Mouse (Mus musculus) gastrocnemius, postnatal 4 days (tissue): Measurements from ENCODE around the gene Gm45717. TPM values are rescaled to one million over a fixed set of nuclear protein-coding genes. Genes with fewer than 3 reads are reported as not detected.
"Not testable (repeated sequence)": the region's sequence is repeated elsewhere in the genome, so short reads cannot be mapped to it uniquely, and the experiment has no call there.

Experiments
- DNase-seq, 2 experiments: peaks; one replicate each; pipeline ENCODE4 v3.0.0; 2021 to 2022; ENCODE audit warnings: low spot score in 2 of 2, mixed read lengths in 2 of 2
- long read RNA-seq, 2 experiments: library from polyadenylated mRNA; stranded (forward); transcript quantifications; one replicate each; pipeline ENCODE4 v2.0.0; 2021
- total RNA-seq, 2 experiments: library from RNA; stranded (reverse); gene quantifications; 2 replicates each; pipeline ENCODE4 v1.2.3; 2021

Gm45717 gene
- total RNA-seq: not detected
- long read RNA-seq, experiment 1: 0 reads
- long read RNA-seq, experiment 2, partial matches to known transcripts: 0 of 1 reads
- long read RNA-seq, experiment 2, other reads (novel, unspliced or antisense): 1 of 1 reads

GRCm38 (mm10) chr7:140955758-140956555, at the start of gene Gm45717, which contains the start of gene Ifitm2:
Gm45717 (minus strand) TSS chr7:140955937.
Ifitm2 (minus strand) TSS chr7:140955987.
- peak; percentile 68 to 83 for DNase-seq

DNA sequence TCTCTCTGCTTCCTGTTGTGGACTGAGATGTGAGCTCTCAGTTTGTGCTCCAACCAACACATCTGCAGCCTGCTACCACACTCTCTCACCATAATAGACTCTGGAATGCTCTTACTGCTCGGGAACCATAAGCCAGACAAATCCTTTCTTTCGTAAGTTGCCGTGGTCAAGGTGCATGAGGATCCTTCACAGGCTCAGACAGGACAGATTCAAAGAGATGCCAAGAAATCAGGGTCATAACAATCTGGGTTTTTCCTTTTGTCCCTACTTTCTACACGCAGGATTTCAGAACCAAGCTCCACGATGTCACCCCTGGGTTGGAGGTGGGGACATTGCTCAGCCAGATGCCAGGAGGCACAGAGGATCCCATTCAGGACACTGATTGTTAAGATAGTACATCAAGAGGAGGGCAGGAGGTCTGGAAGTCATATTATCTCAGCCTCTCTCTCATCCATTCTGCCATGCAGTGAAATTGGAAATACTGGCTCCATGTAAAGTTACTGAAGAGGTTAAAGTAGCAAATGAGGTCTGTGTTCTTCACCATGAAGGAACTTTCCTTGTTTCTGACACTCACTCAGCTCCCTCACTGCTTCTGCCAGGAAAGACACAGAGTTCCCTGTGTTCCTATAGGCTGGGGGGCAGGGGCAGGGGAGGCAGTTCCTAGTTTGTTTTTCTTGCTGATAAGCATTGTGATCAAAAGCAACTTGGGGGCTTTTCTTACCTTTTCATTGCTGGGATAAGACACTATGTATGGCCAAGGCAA, 47.7 kb upstream of the Gm45717 start:
- no peak for DNase-seq

DNA sequence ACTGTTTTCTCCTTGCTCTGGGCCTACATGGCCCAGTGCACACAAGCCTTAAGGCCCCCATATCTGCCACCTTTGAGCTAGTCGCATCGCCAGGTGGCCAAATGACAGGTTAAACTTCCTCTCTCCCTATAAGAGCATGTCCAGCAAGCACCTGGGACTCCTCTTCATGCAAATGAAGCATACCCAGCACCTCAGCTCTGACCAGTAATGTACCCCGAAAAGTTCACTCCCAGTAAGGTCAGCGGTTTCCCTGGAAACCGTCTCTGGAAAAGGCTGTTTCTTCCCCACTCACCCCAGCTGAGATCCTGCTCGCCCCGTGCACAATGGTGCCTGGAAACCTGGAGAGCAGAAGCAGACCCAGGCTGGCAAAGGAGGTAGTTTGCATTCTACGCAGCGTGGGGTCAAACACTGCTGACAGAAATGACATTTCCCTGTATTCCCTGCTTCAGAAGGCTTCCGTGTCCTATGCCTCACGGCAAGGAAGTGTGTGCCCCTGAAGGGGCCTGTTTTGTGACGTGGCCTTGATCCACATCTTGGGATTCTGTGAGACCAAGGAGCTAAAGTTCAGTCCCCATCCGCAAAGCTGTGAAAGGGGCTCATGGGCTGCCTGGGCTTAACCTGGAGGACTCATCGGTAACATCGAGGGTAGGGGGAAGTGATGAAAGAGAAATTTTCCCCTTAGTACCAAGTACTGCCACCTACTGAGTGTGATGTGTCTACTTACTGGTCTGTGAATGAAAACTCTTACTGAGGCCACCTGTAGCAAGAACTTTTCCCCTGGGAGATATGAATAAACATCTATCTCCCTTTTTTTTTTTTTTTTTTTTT, 45.4 kb upstream of the Gm45717 start:
- DNase-seq: no peak

GRCm38 (mm10) chr7:140998853-140999700, 43.3 kb upstream of the Gm45717 start:
- no peak for DNase-seq

GRCm38 (mm10) chr7:140997817-140998216, 42.1 kb upstream of the Gm45717 start:
- no peak for DNase-seq

GRCm38 (mm10) chr7:140991117-140991689, 35.5 kb upstream of the Gm45717 start:
- no peak for DNase-seq

GRCm38 (mm10) chr7:140990622-140991021, 34.9 kb upstream of the Gm45717 start:
- no peak for DNase-seq

GRCm38 (mm10) chr7:140990185-140990584, 34.4 kb upstream of the Gm45717 start:
- no peak for DNase-seq

GRCm38 (mm10) chr7:140989022-140989421, 33.3 kb upstream of the Gm45717 start:
- no peak for DNase-seq

DNA sequence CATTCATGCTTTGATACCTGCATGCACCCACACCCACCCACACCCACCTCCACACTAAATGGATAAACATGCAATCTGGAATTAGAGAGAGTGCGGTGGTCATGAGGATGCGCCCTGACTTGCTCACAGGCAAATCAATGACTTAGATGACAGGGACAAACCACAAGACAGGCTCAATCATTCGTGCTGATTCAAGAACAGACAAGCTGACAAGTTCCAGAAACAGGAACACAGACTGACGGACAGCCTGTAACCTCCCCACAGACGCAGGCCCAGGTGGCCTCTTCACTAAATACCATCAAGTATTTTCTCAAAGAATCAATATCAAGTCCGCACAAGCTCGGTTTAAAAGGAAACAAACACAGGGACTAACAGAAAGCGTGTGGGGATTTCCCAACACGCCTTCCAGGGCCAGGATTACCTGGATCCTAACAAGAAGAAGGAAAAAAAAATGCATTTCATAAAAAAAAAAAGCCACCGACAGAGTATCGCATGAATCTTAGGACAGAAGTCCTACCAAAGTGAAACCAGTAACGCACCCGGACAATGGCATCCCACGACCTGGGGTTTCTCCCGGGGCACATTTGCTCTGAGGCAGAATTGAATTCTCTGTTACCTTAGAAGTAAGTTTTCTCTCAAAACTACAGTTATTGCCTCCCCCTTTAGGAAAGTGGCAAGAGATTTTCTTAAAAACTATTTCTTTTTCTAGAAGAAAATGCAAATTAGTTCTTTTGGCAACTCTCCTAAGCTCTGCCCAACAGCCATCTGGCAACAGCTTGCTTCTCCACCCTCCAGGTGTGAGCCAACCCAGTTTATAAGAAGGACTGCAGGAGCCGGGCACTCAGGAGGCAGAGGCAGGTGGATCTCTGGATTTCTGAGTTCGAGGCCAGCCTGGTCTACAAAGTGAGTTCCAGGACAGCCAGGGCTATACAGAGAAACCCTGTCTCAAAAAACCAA, 31.7 kb upstream of the Gm45717 start:
- DNase-seq: no peak

DNA sequence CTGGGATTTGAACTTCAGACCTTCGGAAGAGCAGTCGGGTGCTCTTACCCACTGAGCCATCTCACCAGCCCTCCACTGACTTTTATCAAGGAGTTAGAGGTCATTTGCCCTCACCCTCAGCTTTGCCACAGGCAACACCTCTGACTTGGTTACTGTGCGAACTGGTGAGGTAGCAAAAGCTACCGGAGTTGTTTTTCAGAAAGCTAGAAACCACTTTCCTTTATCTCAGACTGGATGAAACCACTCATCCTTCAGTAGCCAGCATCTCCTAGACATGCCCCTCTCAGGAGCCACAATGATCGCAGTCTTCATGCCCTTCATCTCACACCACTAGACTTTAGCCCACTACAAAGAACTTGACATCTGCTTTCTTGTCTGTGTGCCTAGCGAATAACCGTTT, 27.2 kb upstream of the Gm45717 start:
- DNase-seq: no peak

DNA sequence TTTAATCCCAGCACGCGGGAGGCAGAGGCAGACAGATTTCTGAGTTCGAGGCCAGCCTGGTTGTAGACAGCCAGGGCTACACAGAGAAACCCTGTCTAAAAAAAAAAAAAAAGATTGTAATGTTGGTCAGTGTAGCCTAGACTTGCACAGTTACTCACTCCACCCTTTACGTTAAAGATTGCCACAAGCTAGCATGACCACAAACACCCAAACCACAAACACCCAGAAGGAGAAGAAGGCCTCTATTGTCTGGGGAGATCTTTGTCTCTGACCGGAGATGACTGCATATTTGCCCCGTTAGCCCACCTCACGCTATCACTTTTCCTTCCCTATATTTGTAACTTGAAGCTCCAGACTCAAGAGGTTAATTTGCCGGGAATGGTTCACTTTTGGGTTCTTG, 26.0 kb upstream of the Gm45717 start:
- DNase-seq: no peak

- not testable (repeated sequence) for DNase-seq
Observed at GRCm38 (mm10) chr7:140976720-140977119, 21.0 kb upstream of the Gm45717 start.

DNA sequence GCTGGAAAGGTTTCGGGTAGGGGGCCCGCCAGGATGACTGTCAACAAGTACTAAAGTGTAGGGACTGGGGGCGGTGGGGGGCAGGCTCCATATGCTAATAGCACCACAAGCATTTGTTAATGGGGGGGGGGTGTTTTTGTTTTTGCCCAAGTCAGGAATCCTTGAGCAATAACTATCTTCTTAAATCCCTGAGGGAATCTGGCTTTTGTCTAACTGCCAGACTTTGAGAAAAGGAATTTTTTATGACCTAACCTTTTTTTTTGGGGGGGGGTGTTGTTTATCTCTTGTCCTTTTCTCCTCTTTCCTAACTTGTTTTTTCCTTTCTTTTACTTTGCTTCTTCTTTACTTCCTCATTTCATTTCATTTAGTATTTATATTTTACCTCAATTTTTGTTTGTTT, 19.7 kb upstream of the Gm45717 start:
- no peak for DNase-seq

GRCm38 (mm10) chr7:140974940-140975339, 19.2 kb upstream of the Gm45717 start:
- no peak for DNase-seq

GRCm38 (mm10) chr7:140973396-140974165, 17.8 kb upstream of the Gm45717 start:
- no peak for DNase-seq

- DNase-seq: no peak
Observed at GRCm38 (mm10) chr7:140971479-140972171, 15.9 kb upstream of the Gm45717 start.
